Mouse (Mus musculus) bone marrow macrophage, adult 2 months (primary cell): ENCODE measurements at regions not wholly inside any gene's neighbourhood (a gene's known extent, or its start where the extent isn't known, plus 50 kb on each side); places are given as distances from the start of the nearest gene placed in this dataset.

ENCODE experiments used
- H3K27ac ChIP-seq: 2 replicates; pipeline ENCODE4 v1.5.1; 2012; ENCODE audit warnings: low read depth, low read length; ENCODE audit not compliant: insufficient read depth
- H3K4me1 ChIP-seq: 2 replicates; pipeline ENCODE4 v1.6.1; 2012; ENCODE audit warnings: low read length; ENCODE audit not compliant: control insufficient read depth, insufficient read depth
- H3K4me3 ChIP-seq: 2 replicates; pipeline ENCODE4 v1.5.1; 2012; ENCODE audit warnings: mild to moderate bottlenecking, low read length, moderate library complexity; ENCODE audit not compliant: insufficient read depth
- CTCF ChIP-seq: IDR thresholded peaks from 2 replicates; pipeline ENCODE4 v1.5.1; 2012; ENCODE audit warnings: low read depth, mild to moderate bottlenecking, low read length, moderate library complexity
- POLR2A ChIP-seq: IDR thresholded peaks from 2 replicates; pipeline ENCODE4 v1.6.1; 2012; ENCODE audit warnings: mild to moderate bottlenecking, low read depth, low read length, borderline replicate concordance

GRCm38 (mm10) chr8:36361255-36361654 lies 595.7 kb downstream of the Gm19410 start:
- Histone ChIP-seq H3K4me1 (no peaks in the 10 kb centered on the region), H3K27ac (no peak overlapping the region), H3K4me3 (no peak overlapping the region)
- TF ChIP-seq POLR2A = no peak
- TF ChIP-seq CTCF = no peak

- TF ChIP-seq CTCF = no peak
- no peak for TF ChIP-seq POLR2A
- Histone ChIP-seq H3K4me1 (no peaks in the 10 kb centered on the region), H3K27ac (no peak overlapping the region), H3K4me3 (no peak overlapping the region)
Observed at GRCm38 (mm10) chr8:36361818-36362217, 596.2 kb downstream of the Gm19410 start.

- Histone ChIP-seq H3K4me3 (no peak overlapping the region), H3K4me1 (no peaks in the 10 kb centered on the region), H3K27ac (no peak overlapping the region)
- TF ChIP-seq CTCF (no peak), POLR2A (no peak)
Observed at GRCm38 (mm10) chr8:36363291-36363690, 597.7 kb downstream of the Gm19410 start.

GRCm38 (mm10) chr8:36364567-36365231 lies 599.1 kb downstream of the Gm19410 start:
- H3K4me1 ChIP-seq = no peaks in the 10 kb centered on the region
- no peak overlapping the region for H3K27ac ChIP-seq
- no peak for TF ChIP-seq POLR2A
- no peak for TF ChIP-seq CTCF
- no peak overlapping the region for H3K4me3 ChIP-seq

- TF ChIP-seq POLR2A (no peak), CTCF (no peak)
- H3K4me1 ChIP-seq = no peaks in the 10 kb centered on the region
- H3K27ac ChIP-seq = no peak overlapping the region
- H3K4me3 ChIP-seq = no peak overlapping the region
Observed at GRCm38 (mm10) chr8:36365945-36366344, 600.4 kb downstream of the Gm19410 start.

- no peak overlapping the region for H3K27ac ChIP-seq
- no peaks in the 10 kb centered on the region for H3K4me1 ChIP-seq
- TF ChIP-seq CTCF = no peak
- TF ChIP-seq POLR2A = no peak
Observed at GRCm38 (mm10) chr8:36376579-36377350, 611.2 kb downstream of the Gm19410 start.

GRCm38 (mm10) chr8:36394487-36394886 lies 598.9 kb upstream of the AI429214 start:
- Histone ChIP-seq H3K4me3 (no peak overlapping the region), H3K4me1 (no peaks in the 10 kb centered on the region), H3K27ac (no peak overlapping the region)
- TF ChIP-seq POLR2A = no peak
- no peak for TF ChIP-seq CTCF

More at GRCm38 (mm10) chr8:36376579-36377350, 611.2 kb downstream of the Gm19410 start:
- H3K4me3 ChIP-seq = no peak overlapping the region

GRCm38 (mm10) chr8:36396493-36396892 lies 596.9 kb upstream of the AI429214 start:
- no peak for TF ChIP-seq POLR2A
- TF ChIP-seq CTCF = no peak
- Histone ChIP-seq H3K27ac (no peak overlapping the region), H3K4me1 (no peaks in the 10 kb centered on the region), H3K4me3 (no peak overlapping the region)

GRCm38 (mm10) chr8:36406706-36407105 lies 586.7 kb upstream of the AI429214 start:
- no peak overlapping the region for H3K4me3 ChIP-seq
- H3K27ac ChIP-seq = no peak overlapping the region
- TF ChIP-seq CTCF (no peak), POLR2A (no peak)
- no peaks in the 10 kb centered on the region for H3K4me1 ChIP-seq
